25 mouse cellular contexts compared by ENCODE assay signal in the genomic region with DNA sequence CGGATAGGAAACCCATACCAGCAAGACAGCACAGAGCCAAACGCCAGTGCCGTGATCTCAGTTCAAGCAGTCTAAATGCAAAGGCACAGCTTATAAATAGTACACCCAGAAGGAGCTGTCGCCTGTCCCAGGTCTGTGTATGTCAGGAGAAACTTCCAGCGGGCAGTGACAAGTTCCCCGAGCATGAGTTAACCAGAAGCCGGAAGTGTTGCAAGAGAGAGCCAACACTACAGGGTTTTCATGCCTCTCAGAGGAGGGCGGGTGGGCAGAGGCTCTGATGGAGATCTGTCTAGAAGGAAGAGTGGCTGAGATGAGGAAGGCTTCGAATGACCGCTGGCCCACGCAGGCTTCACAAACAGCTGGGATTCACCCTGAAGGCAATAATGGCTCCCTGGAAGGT. TPM values are rescaled to one million over a fixed set of nuclear protein-coding genes. Genes with fewer than 3 reads are reported as not detected.
DNase-seq lines count a peak whose midpoint lies in the region; ATAC-seq and TF ChIP-seq lines count a peak whose summit lies in the region.
"Had no signal": no experiment of that assay in that cellular context is flagged by ENCODE, and none has a peak within 500 bp of the region (broad histone marks: within the 10 kb centered on the region; RNA-seq: fewer than 3 reads in every experiment).

No protein-coding gene starts in this region.

- 57% methylated on average over 11 of the region's 11 CpGs for WGBS in heart, embryonic 12.5 days
- WGBS in liver, postnatal 0 days (ENCODE audit: insufficient replicate concordance): 44% methylated on average over 11 of the region's 11 CpGs
- 52% methylated on average over 11 of the region's 11 CpGs for WGBS in liver, embryonic 12.5 days (ENCODE audit: insufficient replicate concordance)
- WGBS in embryonic facial prominence, embryonic 10.5 days: 84% methylated on average over 11 of the region's 11 CpGs

- peaks cover 20% of the 10 kb centered on the region for H3K4me1 ChIP-seq in heart, embryonic 12.5 days (replicated peaks)
- peaks cover 6% of the 10 kb centered on the region; the same call in 1 of the 2 replicates for H3K4me1 ChIP-seq in liver, postnatal 0 days (ENCODE audit: insufficient read depth)
- no peaks in the 10 kb centered on the region for H3K4me1 ChIP-seq in liver, embryonic 12.5 days
- peaks cover 20% of the 10 kb centered on the region for H3K4me1 ChIP-seq in embryonic facial prominence, embryonic 10.5 days
- H3K4me1 ChIP-seq: embryonic facial prominence, embryonic 12.5 days; hindbrain, embryonic 13.5 days; liver, embryonic 13.5 days; neural tube, embryonic 13.5 days had no signal

- no peak for TF ChIP-seq CTCF in liver, postnatal 0 days (IDR thresholded peaks at IDR 0.05; ENCODE audit: low read depth)

- no peak overlapping the region for H3K4me3 ChIP-seq in heart, embryonic 12.5 days
- no peak overlapping the region for H3K4me3 ChIP-seq in liver, postnatal 0 days (ENCODE audit: low read depth, low read length)
- no peak overlapping the region for H3K4me3 ChIP-seq in liver, embryonic 12.5 days
- H3K4me3 ChIP-seq in embryonic facial prominence, embryonic 10.5 days: no peak overlapping the region
- H3K4me3 ChIP-seq: embryonic facial prominence, embryonic 12.5 days; hindbrain, embryonic 13.5 days; layer of hippocampus, adult 2 months; liver, embryonic 13.5 days; neural tube, embryonic 13.5 days had no signal

- H3K9me3 ChIP-seq in heart, embryonic 12.5 days (replicated peaks): no peaks in the 10 kb centered on the region
- H3K9me3 ChIP-seq in liver, postnatal 0 days (ENCODE audit: low read length): no peaks in the 10 kb centered on the region
- H3K9me3 ChIP-seq in liver, embryonic 12.5 days (replicated peaks): no peaks in the 10 kb centered on the region
- no peaks in the 10 kb centered on the region for H3K9me3 ChIP-seq in embryonic facial prominence, embryonic 10.5 days
- H3K9me3 ChIP-seq: embryonic facial prominence, embryonic 12.5 days; hindbrain, embryonic 13.5 days; liver, embryonic 13.5 days; neural tube, embryonic 13.5 days had no signal

- intact Hi-C loops in heart, postnatal 25 days (cut with DNase I): no loop called here

- TF ChIP-seq EP300 in liver, postnatal 0 days (IDR thresholded peaks at IDR 0.05; ENCODE audit: low read depth): no peak

- H3K36me3 ChIP-seq in heart, embryonic 12.5 days: no peaks in the 10 kb centered on the region
- no peaks in the 10 kb centered on the region for H3K36me3 ChIP-seq in liver, postnatal 0 days (replicated peaks; ENCODE audit: insufficient read depth, low read length)
- no peaks in the 10 kb centered on the region for H3K36me3 ChIP-seq in liver, embryonic 12.5 days
- H3K36me3 ChIP-seq in embryonic facial prominence, embryonic 10.5 days (replicated peaks): no peaks in the 10 kb centered on the region
- H3K36me3 ChIP-seq: embryonic facial prominence, embryonic 12.5 days; hindbrain, embryonic 13.5 days; liver, embryonic 13.5 days; neural tube, embryonic 13.5 days had no signal

- H3K4me2 ChIP-seq in heart, embryonic 12.5 days: peak overlapping the region; percentile 38
- H3K4me2 ChIP-seq in liver, postnatal 0 days (ENCODE audit: low read depth, low read length): no peak overlapping the region
- H3K4me2 ChIP-seq in liver, embryonic 12.5 days: no peak overlapping the region
- H3K4me2 ChIP-seq: embryonic facial prominence, embryonic 12.5 days; hindbrain, embryonic 13.5 days; liver, embryonic 13.5 days; midbrain, embryonic 11.5 days; neural tube, embryonic 13.5 days had no signal

- H3K9ac ChIP-seq in heart, embryonic 12.5 days: no peak overlapping the region
- H3K9ac ChIP-seq in liver, postnatal 0 days (replicated peaks): no peak overlapping the region
- H3K9ac ChIP-seq in liver, embryonic 12.5 days: no peak overlapping the region
- H3K9ac ChIP-seq: embryonic facial prominence, embryonic 12.5 days; hindbrain, embryonic 13.5 days; liver, embryonic 13.5 days; neural tube, embryonic 13.5 days had no signal

- ATAC-seq in heart, embryonic 12.5 days (ENCODE audit: insufficient number of reproducible peaks, low FRiP score): no peak
- no peak for ATAC-seq in liver, postnatal 0 days
- no peak for ATAC-seq in liver, embryonic 12.5 days
- ATAC-seq: forebrain, embryonic 16.5 days; intestine, postnatal 0 days had no signal

- peak overlapping the region; percentile 57; the same call in 1 of the 2 replicates for H3K27ac ChIP-seq in heart, embryonic 12.5 days (ENCODE audit: poor library complexity, severe bottlenecking)
- H3K27ac ChIP-seq in liver, postnatal 0 days (ENCODE audit: low read depth): no peak overlapping the region
- no peak overlapping the region for H3K27ac ChIP-seq in liver, embryonic 12.5 days
- no peak overlapping the region for H3K27ac ChIP-seq in embryonic facial prominence, embryonic 10.5 days (replicated peaks)
- H3K27ac ChIP-seq: embryonic facial prominence, embryonic 12.5 days; hindbrain, embryonic 13.5 days; layer of hippocampus, adult 2 months; liver, embryonic 13.5 days; neural tube, embryonic 13.5 days had no signal

- no peak for DNase-seq in heart, postnatal 25 days (ENCODE audit: low spot score)
- DNase-seq in liver, postnatal 0 days: peak; percentile 26
- peak; percentile 6 for DNase-seq in embryonic facial prominence, embryonic 10.5 days (ENCODE audit: low spot score)
- peak; percentile 31 for DNase-seq in skeletal muscle tissue, adult 2 months (ENCODE audit: low read depth, low spot score)
- no peak for DNase-seq in layer of hippocampus, postnatal 36 days
- DNase-seq: adrenal gland, adult 8-10 months; cerebellum, adult 18-20 months; gastrocnemius, postnatal 10 days; kidney, postnatal 10 days; left cerebral cortex, postnatal 4 days; liver, embryonic 13.5 days; lung, postnatal 14 days; right cerebral cortex, postnatal 25 days; thymus, postnatal 14 days had no signal

- H3K27me3 ChIP-seq in heart, embryonic 12.5 days (replicated peaks): no peaks in the 10 kb centered on the region
- no peaks in the 10 kb centered on the region for H3K27me3 ChIP-seq in liver, postnatal 0 days (ENCODE audit: insufficient read depth, low read length)
- H3K27me3 ChIP-seq in liver, embryonic 12.5 days (replicated peaks): no peaks in the 10 kb centered on the region
- no peaks in the 10 kb centered on the region for H3K27me3 ChIP-seq in embryonic facial prominence, embryonic 10.5 days (replicated peaks; ENCODE audit: low read depth, poor library complexity, severe bottlenecking)
- H3K27me3 ChIP-seq: embryonic facial prominence, embryonic 12.5 days; hindbrain, embryonic 13.5 days; liver, embryonic 13.5 days; neural tube, embryonic 13.5 days had no signal

RNA-seq across cellular contexts. Expression of a gene that starts 5.2 kb away (rescaled TPM):
- not detected in 2 replicates for polyA plus RNA-seq in heart, embryonic 12.5 days (2016; fragmentation: Nextera tagmentation; extraction: Ambion mirVana)
- total RNA-seq in heart, postnatal 25 days (2021): under 1 TPM in 1 of 2 experiments, not detected in 1; 0.39 TPM
- 0.39 TPM in 1 of 2 replicates, not detected in the other for polyA plus RNA-seq in liver, postnatal 0 days (2015; fragmentation: Nextera tagmentation; extraction: Ambion mirVana)
- polyA plus RNA-seq in liver, embryonic 12.5 days (2016; fragmentation: Nextera tagmentation; extraction: Ambion mirVana): not detected in 2 replicates
- polyA plus RNA-seq in embryonic facial prominence, embryonic 10.5 days (2016; fragmentation: Nextera tagmentation; extraction: Ambion mirVana): not detected in 2 replicates
- not detected for total RNA-seq in layer of hippocampus, postnatal 36 days (2021)
- total RNA-seq: gastrocnemius, postnatal 10 days; layer of hippocampus, adult 2 months; left cerebral cortex, adult 18-20 months; left cerebral cortex, postnatal 4 days had no signal
- polyA plus RNA-seq: brain, embryonic 14.5 days; embryonic facial prominence, embryonic 12.5 days; forebrain, embryonic 16.5 days; hindbrain, embryonic 13.5 days; liver, embryonic 13.5 days; midbrain, embryonic 11.5 days; neural tube, embryonic 13.5 days had no signal

RNA-seq across cellular contexts. Expression of a gene that starts 31.6 kb away (rescaled TPM):
- not detected in 2 replicates for polyA plus RNA-seq in heart, embryonic 12.5 days (2016; fragmentation: Nextera tagmentation; extraction: Ambion mirVana)
- total RNA-seq in heart, postnatal 25 days (2021): under 1 TPM; 0.39 to 0.89 TPM
- polyA plus RNA-seq in liver, postnatal 0 days (2015; fragmentation: Nextera tagmentation; extraction: Ambion mirVana): 0.13 TPM in 1 of 2 replicates, not detected in the other
- not detected in 2 replicates for polyA plus RNA-seq in liver, embryonic 12.5 days (2016; fragmentation: Nextera tagmentation; extraction: Ambion mirVana)
- polyA plus RNA-seq in embryonic facial prominence, embryonic 10.5 days (2016; fragmentation: Nextera tagmentation; extraction: Ambion mirVana): not detected in 2 replicates
- not detected for total RNA-seq in layer of hippocampus, postnatal 36 days (2021)
- total RNA-seq: adrenal gland, adult 8-10 months; gastrocnemius, postnatal 10 days; layer of hippocampus, adult 2 months; left cerebral cortex, adult 18-20 months; left cerebral cortex, postnatal 4 days had no signal
- polyA plus RNA-seq: brain, embryonic 14.5 days; forebrain, embryonic 16.5 days; hindbrain, embryonic 13.5 days; liver, embryonic 13.5 days; midbrain, embryonic 11.5 days; neural tube, embryonic 13.5 days had no signal

RNA-seq across cellular contexts. Expression of a gene that starts 42.7 kb away (rescaled TPM):
- polyA plus RNA-seq in heart, embryonic 12.5 days (2016; fragmentation: Nextera tagmentation; extraction: Ambion mirVana): 73.9 and 74.5 TPM in 2 replicates
- 10 to 100 TPM; 81.4 to 87.9 TPM for total RNA-seq in heart, postnatal 25 days (2021)
- polyA plus RNA-seq in liver, postnatal 0 days (2015; fragmentation: Nextera tagmentation; extraction: Ambion mirVana): 19.9 and 25.5 TPM in 2 replicates
- 20.0 and 22.1 TPM in 2 replicates for polyA plus RNA-seq in liver, embryonic 12.5 days (2016; fragmentation: Nextera tagmentation; extraction: Ambion mirVana)
- polyA plus RNA-seq in embryonic facial prominence, embryonic 10.5 days (2016; fragmentation: Nextera tagmentation; extraction: Ambion mirVana): 102 and 107 TPM in 2 replicates
- total RNA-seq in layer of hippocampus, postnatal 36 days (2021): 10 to 100 TPM; 43.1 to 51.3 TPM

Comparison
In these comparisons a context has a peak if more than half of its experiments do, and no peak if none do; other contexts are left out.
1. DNase-seq: peak in liver, postnatal 0 days (single experiment), embryonic facial prominence, embryonic 10.5 days (single experiment) and skeletal muscle tissue, adult 2 months (single experiment); none in heart, postnatal 25 days (single experiment) and layer of hippocampus, postnatal 36 days (0 of 2).